Mouse (Mus musculus) liver, embryonic 11.5 days (tissue): ENCODE measurements around the gene Mipol1. TPM values are rescaled to one million over a fixed set of nuclear protein-coding genes. Genes with fewer than 3 reads are reported as not detected.
"Not testable (repeated sequence)": the region's sequence is repeated elsewhere in the genome, so short reads cannot be mapped to it uniquely, and the experiment has no call there.

Experiments used
- ATAC-seq: fragments of 200-750 bp; cut with Nextera tagmentation; replicated peaks from 2 replicates; pipeline ENCODE4 v1.8.0; 2017; ENCODE audit warnings: moderate number of reproducible peaks, mild to moderate bottlenecking, moderate TSS enrichment, moderate library complexity; ENCODE audit not compliant: low FRiP score
- DNase-seq: peaks from one replicate; pipeline ENCODE4 v3.0.0-alpha.2; 2017; ENCODE audit warnings: low spot score
- H3K27ac ChIP-seq: fragments of 300-500 bp; sonication (generic); 2 replicates; pipeline ENCODE4 v1.5.1; 2014; ENCODE audit warnings: mild to moderate bottlenecking, low read depth, low read length, control low read depth
- H3K27me3 ChIP-seq: fragments of 300-500 bp; sonication (generic); replicated peaks from 2 replicates; pipeline ENCODE4 v1.6.1; 2014; ENCODE audit warnings: low read length, mixed read lengths; ENCODE audit not compliant: control insufficient read depth, insufficient read depth
- H3K36me3 ChIP-seq: fragments of 300-500 bp; sonication (generic); 2 replicates; pipeline ENCODE4 v1.6.1; 2014; ENCODE audit warnings: mild to moderate bottlenecking, low read length, moderate library complexity, mixed read lengths; ENCODE audit not compliant: control insufficient read depth, insufficient read depth
- H3K4me1 ChIP-seq: fragments of 300-500 bp; sonication (generic); replicated peaks from 2 replicates; pipeline ENCODE4 v1.6.1; 2014; ENCODE audit warnings: low read length, mixed read lengths; ENCODE audit not compliant: control insufficient read depth, insufficient read depth
- H3K4me2 ChIP-seq: fragments of 300-500 bp; sonication (generic); 2 replicates; pipeline ENCODE4 v1.6.1; 2014; ENCODE audit warnings: mild to moderate bottlenecking, control low read depth, moderate library complexity
- H3K4me3 ChIP-seq: fragments of 300-500 bp; sonication (generic); 2 replicates; pipeline ENCODE4 v1.5.1; 2014; ENCODE audit warnings: low read depth, low read length, control low read depth
- H3K9ac ChIP-seq: fragments of 300-500 bp; sonication (generic); 2 replicates; pipeline ENCODE4 v1.6.1; 2014; ENCODE audit warnings: low read depth, low read length, control low read depth
- H3K9me3 ChIP-seq: fragments of 300-500 bp; sonication (generic); 2 replicates; pipeline ENCODE4 v1.6.1; 2016; ENCODE audit warnings: low read length, inconsistent platforms, mixed read lengths; ENCODE audit not compliant: control insufficient read depth
- WGBS: fragments of 180-500 bp; shearing (Covaris S2); extraction: QIAGEN DNeasy Blood & Tissue Kit; methylation state at CpG from one replicate; pipeline ENCODE4 v1.1.7; 2014; 5-methylcytosine and 5-hydroxymethylcytosine counted together
- polyA plus RNA-seq: library from polyadenylated mRNA; unstranded; fragments of >200 nt; fragmentation: Nextera tagmentation; extraction: Ambion mirVana; gene quantifications from 2 replicates; pipeline ENCODE4 v1.2.1, GENCODE M21; 2014

Gene Mipol1
- polyA plus RNA-seq, 1 experiment from 2014 or later, result 11.0 TPM

DNA sequence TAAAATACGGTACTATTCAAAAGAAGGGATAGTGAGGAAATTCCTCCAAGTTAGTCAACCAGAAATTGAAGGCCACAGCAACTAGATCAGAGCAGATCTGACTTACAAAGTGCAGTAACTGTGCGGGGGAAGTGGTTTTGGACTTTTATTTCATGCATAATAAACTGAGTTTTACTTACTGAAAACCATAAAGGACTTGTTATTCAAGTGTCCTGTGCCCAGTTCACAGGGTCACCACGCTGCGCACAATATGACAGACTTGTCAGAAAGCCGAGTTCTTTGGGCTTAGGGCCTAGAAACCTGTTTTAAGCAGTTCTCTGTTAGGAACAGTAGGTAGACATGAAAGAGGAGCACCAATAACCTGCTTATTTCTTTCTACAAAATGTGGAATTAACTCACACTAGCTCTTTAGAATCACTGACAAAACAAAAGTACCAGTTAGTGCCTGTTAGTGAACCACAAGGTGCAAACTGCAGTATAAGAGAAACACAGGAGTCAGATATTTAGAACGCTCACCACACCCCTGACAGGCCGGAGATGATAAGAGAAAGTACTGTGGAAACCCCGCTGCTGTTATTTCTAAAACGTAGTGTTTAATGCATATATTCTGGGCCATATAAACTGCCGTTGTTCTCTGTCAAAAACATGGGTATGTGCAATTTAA, 32.7 kb upstream of the Mipol1 start, which contains the start of gene Slc25a21:
Gene Slc25a21, minus strand, starts transcription at position 110 of the 664 bp plus-strand sequence.
- peak within 1 kb of the TSS; percentile 88 for H3K4me2 ChIP-seq
- no peaks in the 10 kb centered on the region for H3K9me3 ChIP-seq
- peaks cover 6% of the 10 kb centered on the region for H3K4me1 ChIP-seq
- DNase-seq, result no peak
- H3K27me3 ChIP-seq, result no peaks in the 10 kb centered on the region
- 31% methylated on average over 10 of the region's 10 CpGs for WGBS
- H3K27ac ChIP-seq, result peak within 1 kb of the TSS; percentile 100
- H3K4me3 ChIP-seq, result peak within 1 kb of the TSS; percentile 82
- ATAC-seq, result peak; percentile 82
- H3K9ac ChIP-seq, result peak within 1 kb of the TSS; percentile 82
- no peaks in the 10 kb centered on the region for H3K36me3 ChIP-seq

DNA sequence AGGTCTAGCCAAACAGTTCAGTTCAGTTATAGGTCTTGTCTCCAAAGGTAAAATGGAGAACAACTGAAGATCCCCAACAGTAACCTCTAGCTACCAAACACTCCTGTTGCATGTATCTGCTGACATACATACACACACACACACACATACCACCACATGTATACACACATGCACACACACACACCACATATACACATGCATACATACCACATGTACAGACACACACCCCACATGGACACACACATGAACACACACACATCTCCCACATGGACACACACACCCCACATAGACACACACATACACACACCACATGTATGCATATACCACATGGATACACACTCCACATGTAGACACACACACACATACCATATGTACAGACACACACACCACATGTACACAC, 32.0 kb upstream of the Mipol1 start:
- peak overlapping the region; percentile 88 for H3K4me2 ChIP-seq
- ATAC-seq, result peak; percentile 8; the same call in 1 of the 2 replicates

DNA sequence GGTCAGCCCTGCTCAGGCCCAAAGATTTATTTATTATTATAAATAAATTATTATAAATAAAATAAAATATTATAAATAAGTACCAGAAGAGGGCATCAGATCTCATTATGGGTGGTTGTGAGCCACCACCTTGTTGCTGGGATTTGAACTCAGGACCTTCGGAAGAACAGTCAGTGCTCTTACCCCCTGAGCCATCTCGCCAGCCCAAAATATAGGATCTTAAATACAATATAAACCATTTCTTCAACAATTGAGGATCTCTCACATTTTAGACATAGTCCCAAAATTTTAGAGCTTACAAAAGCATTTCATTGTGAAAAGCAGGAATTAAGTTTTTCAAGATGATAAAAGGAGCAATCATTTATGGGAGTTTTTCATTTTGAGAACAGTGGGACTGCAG, 30.8 kb upstream of the Mipol1 start:
- H3K9me3 ChIP-seq, result no peaks in the 10 kb centered on the region
- H3K27ac ChIP-seq, result no peak overlapping the region
- 93% methylated on average over 2 of the region's 2 CpGs for WGBS
- no peak overlapping the region for H3K9ac ChIP-seq
- peaks cover 6% of the 10 kb centered on the region for H3K4me1 ChIP-seq
- no peak for DNase-seq
- no peak overlapping the region for H3K4me3 ChIP-seq
- no peaks in the 10 kb centered on the region for H3K36me3 ChIP-seq
- ATAC-seq, result no peak
- no peak overlapping the region for H3K4me2 ChIP-seq
- H3K27me3 ChIP-seq, result no peaks in the 10 kb centered on the region

More for the DNA sequence above, 32.0 kb upstream of the Mipol1 start:
- Histone ChIP-seq H3K9me3 (no peaks in the 10 kb centered on the region), H3K36me3 (no peaks in the 10 kb centered on the region), H3K27me3 (no peaks in the 10 kb centered on the region), H3K27ac (peak overlapping the region; percentile 100), H3K4me3 (no peak overlapping the region), H3K9ac (peak overlapping the region; percentile 43), H3K4me1 (peaks cover 6% of the 10 kb centered on the region)
- no peak for DNase-seq

DNA sequence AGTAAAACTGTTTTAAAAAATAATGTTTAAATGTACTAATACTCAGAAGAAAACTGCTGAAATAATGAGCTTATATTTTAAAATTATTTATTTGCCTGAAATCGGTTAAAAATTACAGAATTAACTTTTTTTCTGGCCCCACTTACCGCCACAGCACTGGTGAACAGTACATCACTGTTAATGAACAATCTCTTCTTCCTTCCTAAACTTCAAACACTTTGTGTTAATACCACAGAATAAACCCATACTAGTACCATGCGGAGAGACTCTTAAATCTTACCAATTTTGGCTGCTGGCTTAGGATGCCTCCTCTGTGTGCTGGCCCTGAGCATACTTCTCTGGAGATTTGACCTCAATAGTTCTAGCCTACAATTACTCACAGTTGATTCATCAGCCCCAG, 28.3 kb upstream of the Mipol1 start:
- 91% methylated on average over 3 of the region's 3 CpGs for WGBS
- H3K27me3 ChIP-seq, result no peaks in the 10 kb centered on the region
- peaks cover 6% of the 10 kb centered on the region for H3K4me1 ChIP-seq
- no peaks in the 10 kb centered on the region for H3K9me3 ChIP-seq
- H3K9ac ChIP-seq, result no peak overlapping the region
- no peak overlapping the region for H3K4me2 ChIP-seq
- H3K36me3 ChIP-seq, result no peaks in the 10 kb centered on the region
- no peak overlapping the region for H3K4me3 ChIP-seq
- ATAC-seq, result no peak
- no peak overlapping the region for H3K27ac ChIP-seq
- no peak for DNase-seq

DNA sequence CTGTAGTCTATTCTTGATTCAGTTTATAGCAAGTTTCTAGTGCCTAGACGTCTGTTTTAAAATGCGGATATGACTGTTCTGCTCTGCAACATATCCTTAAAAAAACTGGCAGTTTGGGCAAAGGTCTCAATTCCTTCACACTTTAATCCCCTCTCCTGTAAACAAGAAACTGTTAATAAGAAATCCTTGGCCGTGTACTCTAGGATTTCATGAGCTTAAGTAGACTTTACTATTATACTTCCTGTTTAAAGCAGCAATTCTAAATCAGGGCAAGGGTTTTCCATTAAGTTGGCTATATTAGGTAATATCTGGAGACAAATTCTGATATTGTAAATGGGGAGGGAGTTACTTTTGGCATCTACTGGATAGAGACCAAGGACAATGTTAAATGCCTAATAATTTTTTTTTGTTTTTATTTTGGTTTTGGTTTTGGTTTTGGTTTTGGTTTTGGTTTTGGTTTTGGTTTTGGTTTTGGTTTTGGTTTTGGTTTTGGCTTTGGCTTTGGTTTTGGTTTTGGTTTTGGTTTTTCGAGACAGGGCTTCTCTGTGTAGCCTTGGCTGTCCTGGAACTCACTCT, 25.9 kb upstream of the Mipol1 start:
- Histone ChIP-seq H3K4me1 (no peaks in the 10 kb centered on the region), H3K9ac (no peak overlapping the region), H3K36me3 (no peaks in the 10 kb centered on the region), H3K9me3 (no peaks in the 10 kb centered on the region), H3K27me3 (no peaks in the 10 kb centered on the region), H3K27ac (no peak overlapping the region), H3K4me2 (no peak overlapping the region), H3K4me3 (no peak overlapping the region)
- 69% methylated on average over 4 of the region's 4 CpGs for WGBS
- DNase-seq, result no peak
- no peak for ATAC-seq

DNA sequence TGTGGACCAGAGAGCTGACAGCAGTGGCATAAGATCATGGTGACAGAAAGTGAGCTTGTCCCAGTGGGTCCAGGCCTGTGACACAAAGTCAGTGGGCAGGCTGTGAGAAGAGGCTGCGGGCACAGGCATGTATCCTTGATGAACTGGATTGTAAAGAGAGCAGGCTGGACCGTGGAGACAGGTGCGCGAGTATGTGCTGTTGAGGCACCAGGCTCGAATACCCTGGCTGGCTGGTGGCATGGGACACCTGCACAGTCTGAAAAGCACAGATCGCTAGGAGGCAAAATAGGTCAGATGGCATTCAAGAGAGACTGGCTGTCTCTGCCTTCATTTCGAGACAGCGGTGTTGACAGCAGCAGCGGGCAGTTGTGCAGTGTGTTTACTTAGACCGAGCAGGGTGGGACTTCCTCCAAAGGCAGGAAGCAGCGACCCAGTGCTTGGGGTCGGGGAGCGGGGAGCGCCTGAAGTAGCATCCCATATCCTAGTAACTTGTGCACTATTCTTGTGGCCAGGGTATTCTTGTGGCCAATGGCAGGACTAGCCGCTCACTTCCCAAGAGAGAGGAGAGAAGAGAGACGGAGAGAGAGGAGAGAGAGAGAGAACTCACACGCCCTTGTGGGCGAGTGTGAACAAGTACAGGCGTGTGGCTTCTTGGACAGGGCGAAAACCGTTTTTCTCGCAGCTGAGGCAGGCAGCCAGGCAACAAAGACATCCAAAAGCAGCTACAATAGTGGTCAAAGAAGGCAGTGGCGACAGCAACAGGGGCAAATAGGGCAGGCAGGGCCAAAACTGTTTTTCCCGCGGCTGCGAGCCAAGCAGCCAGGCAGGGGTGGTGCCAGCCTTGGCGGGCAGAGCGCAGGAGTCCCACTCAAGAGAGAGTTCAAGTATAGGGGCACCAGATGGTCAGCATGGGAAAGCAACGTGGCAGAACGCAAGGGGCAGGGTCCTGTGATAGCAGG, 18.6 kb upstream of the Mipol1 start:
- DNase-seq, result peak; percentile 58
- Histone ChIP-seq H3K4me3 (peak overlapping the region; percentile 55), H3K36me3 (no peaks in the 10 kb centered on the region), H3K27ac (no peak overlapping the region), H3K4me1 (0 out of 2 replicates have a peak, but pooled peaks cover 2% of the 10 kb centered on the region), H3K27me3 (no peaks in the 10 kb centered on the region), H3K9ac (peak overlapping the region; percentile 78), H3K4me2 (peak overlapping the region; percentile 64), H3K9me3 (no peaks in the 10 kb centered on the region)
- WGBS, result 6% methylated on average over 30 of the region's 30 CpGs
- peak; percentile 82 for ATAC-seq

DNA sequence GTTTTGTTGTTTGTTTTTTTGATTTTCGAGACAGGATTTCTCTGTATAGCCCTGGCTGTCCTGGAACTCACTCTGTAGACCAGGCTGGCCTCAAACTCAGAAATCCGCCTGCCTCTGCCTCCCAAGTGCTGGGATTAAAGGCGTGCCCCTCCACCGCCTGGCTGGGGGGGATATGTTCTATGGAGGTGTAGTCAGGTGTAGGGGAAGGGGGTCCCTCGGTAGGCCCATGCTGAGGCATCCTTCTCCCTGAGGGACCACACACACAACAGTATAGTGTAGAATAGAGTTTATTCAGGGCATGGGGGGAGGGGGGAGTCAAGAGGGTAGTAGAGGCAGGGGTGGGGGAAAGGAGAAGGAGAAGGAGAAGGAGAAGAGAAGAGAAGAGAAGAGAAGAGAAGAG, 17.8 kb upstream of the Mipol1 start:
- not testable (repeated sequence) for H3K4me3 ChIP-seq, H3K4me1 ChIP-seq, H3K27ac ChIP-seq, H3K9me3 ChIP-seq, ATAC-seq, H3K36me3 ChIP-seq, H3K27me3 ChIP-seq, DNase-seq, H3K9ac ChIP-seq, H3K4me2 ChIP-seq
- 86% methylated on average over 5 of the region's 5 CpGs for WGBS

DNA sequence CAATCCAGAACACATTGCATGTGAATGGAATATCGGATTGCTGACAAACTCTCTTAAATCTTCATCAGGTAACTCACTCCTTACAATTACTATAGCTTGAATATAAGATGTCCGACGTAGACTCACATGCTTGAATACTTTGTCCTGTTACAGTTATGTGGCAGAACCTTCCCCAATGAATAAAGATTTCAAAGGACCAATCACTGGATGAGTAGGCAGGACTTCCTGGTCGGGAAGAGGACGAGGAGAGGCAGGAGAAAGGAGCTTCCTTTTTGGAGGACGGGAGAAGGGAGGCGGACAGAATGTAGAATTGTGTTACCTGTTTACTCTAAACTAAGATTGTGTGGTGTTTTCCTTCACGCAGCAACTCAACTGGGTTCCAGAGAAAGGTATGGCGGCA, 3.8 kb upstream of the Mipol1 start:
- no peak for DNase-seq
- H3K9me3 ChIP-seq, result no peaks in the 10 kb centered on the region
- H3K4me1 ChIP-seq, result peaks cover 3% of the 10 kb centered on the region; the same call in 1 of the 2 replicates
- no peak overlapping the region for H3K9ac ChIP-seq
- no peak overlapping the region for H3K27ac ChIP-seq
- no peak for ATAC-seq
- no peaks in the 10 kb centered on the region for H3K27me3 ChIP-seq
- H3K36me3 ChIP-seq, result no peaks in the 10 kb centered on the region
- H3K4me2 ChIP-seq, result no peak overlapping the region
- H3K4me3 ChIP-seq, result no peak overlapping the region
- 85% methylated on average over 9 of the region's 9 CpGs for WGBS
